Mouse (Mus musculus): ENCODE data around the gene Nomo1. TPM values are rescaled to one million over a fixed set of nuclear protein-coding genes. Genes with fewer than 3 reads are reported as not detected.

Nomo1 gene
- total RNA-seq (2023) = 43.4 TPM

GRCm38 (mm10) chr7:46033109-46033869, at the start of gene Nomo1:
Gene Nomo1, plus strand, starts transcription at chr7:46033698.

GRCm38 (mm10) chr7:46030145-46030488, 3.4 kb upstream of the Nomo1 start, which contains the start of gene Abcc6:
Gene Abcc6, minus strand, starts transcription at chr7:46030302.

GRCm38 (mm10) chr7:46100563-46100962, 67.1 kb downstream of the Nomo1 start, which contains the start of gene Kcnj11:
Gene Kcnj11, minus strand, starts transcription at chr7:46100764.

Other genes with a start within 250 kb of the Nomo1 start
- gene Lmtk3, start 250.0 kb upstream of the Nomo1 start, total RNA-seq (2023) = 0.82 TPM
- 5.2 TPM for gene Sult2b1, start 249.0 kb upstream of the Nomo1 start, total RNA-seq (2023)
- 137 TPM for gene Cyth2, start 219.1 kb upstream of the Nomo1 start, total RNA-seq (2023)
- 1.5 TPM for gene Kcnj14, start 208.9 kb upstream of the Nomo1 start, total RNA-seq (2023)
- gene Grwd1, start 202.8 kb upstream of the Nomo1 start, total RNA-seq (2023) = 29.9 TPM
- gene Kdelr1, start 160.9 kb upstream of the Nomo1 start, total RNA-seq (2023) = 38.2 TPM
- 0.76 TPM for gene Grin2d, start 155.3 kb upstream of the Nomo1 start, total RNA-seq (2023)
- not detected for gene Syngr4, start 137.0 kb upstream of the Nomo1 start, total RNA-seq (2023)
- gene Tmem143, start 136.8 kb upstream of the Nomo1 start, total RNA-seq (2023) = 9.1 TPM
- gene Emp3, start 112.3 kb upstream of the Nomo1 start, total RNA-seq (2023) = 269 TPM
- gene Ccdc114, start 109.6 kb upstream of the Nomo1 start, total RNA-seq (2023) = 2.6 TPM
- not detected for gene Abcc6, start 3.4 kb upstream of the Nomo1 start, total RNA-seq (2023)
- gene Kcnj11, start 67.1 kb downstream of the Nomo1 start, total RNA-seq (2023) = not detected
- 0.76 TPM for gene Abcc8, start 146.3 kb downstream of the Nomo1 start, total RNA-seq (2023)
- gene Ush1c, start 204.8 kb downstream of the Nomo1 start, total RNA-seq (2023) = not detected
- not detected for gene Otog, start 207.3 kb downstream of the Nomo1 start, total RNA-seq (2023)